Mouse (Mus musculus): ENCODE data around the gene Msmp.

- TF ChIP-seq POLR2AphosphoS5 (IDR thresholded peaks at IDR 0.05; ENCODE audit: insufficient replicate concordance, low read depth, low read length) (no peak), CTCF (IDR thresholded peaks at IDR 0.05; ENCODE audit: low read depth, low read length) (no peak), GATA1 (IDR thresholded peaks at IDR 0.05; ENCODE audit: borderline replicate concordance, low read length) (no peak), TAL1 (conservative IDR thresholded peaks at IDR 0.05; ENCODE audit: low read depth, low read length) (no peak)
These were observed 48.7 kb downstream of the Msmp start for GRCm38 (mm10) chr4:43535628-43536027.

All from G1E (cell line).